Mouse (Mus musculus) stomach, postnatal 0 days (tissue): Measurements from ENCODE around the gene Eif2b4. TPM values are rescaled to one million over a fixed set of nuclear protein-coding genes. Genes with fewer than 3 reads are reported as not detected.
A peak's percentile ranks its signal among the peaks of the same experiment; 100 is the strongest.
"Not testable (repeated sequence)": the region's sequence is repeated elsewhere in the genome, so short reads cannot be mapped to it uniquely, and the experiment has no call there.

Experiments
- ATAC-seq: fragments of 200-750 bp; cut with Nextera tagmentation; 2 replicates; pipeline ENCODE4 v1.8.0; 2017; ENCODE audit not compliant: low FRiP score, low TSS enrichment
- DNase-seq: peaks from one replicate; pipeline ENCODE4 v3.0.0-alpha.2; 2016; ENCODE audit warnings: low spot score
- H3K27ac ChIP-seq: fragments of 300-500 bp; sonication (generic); replicated peaks from 2 replicates; pipeline ENCODE4 v1.5.1; 2014; ENCODE audit warnings: mild to moderate bottlenecking, control low read depth
- H3K27me3 ChIP-seq: fragments of 300-500 bp; sonication (generic); 2 replicates; pipeline ENCODE4 v1.6.1; 2014; ENCODE audit warnings: low read length; ENCODE audit not compliant: control insufficient read depth, insufficient read depth
- H3K36me3 ChIP-seq: fragments of 300-500 bp; sonication (generic); 2 replicates; pipeline ENCODE4 v1.6.1; 2014; ENCODE audit warnings: low read length, mixed read lengths; ENCODE audit not compliant: control insufficient read depth, insufficient read depth
- H3K4me1 ChIP-seq: fragments of 300-500 bp; sonication (generic); replicated peaks from 2 replicates; pipeline ENCODE4 v1.6.1; 2014; ENCODE audit warnings: antibody characterized with exemption; ENCODE audit not compliant: control insufficient read depth, insufficient read depth
- H3K4me2 ChIP-seq: fragments of 300-500 bp; sonication (generic); replicated peaks from 2 replicates; pipeline ENCODE4 v1.6.1; 2014; ENCODE audit warnings: low read depth, mild to moderate bottlenecking, control low read depth, moderate library complexity
- H3K4me3 ChIP-seq: fragments of 300-500 bp; sonication (generic); 2 replicates; pipeline ENCODE4 v1.5.1; 2014; ENCODE audit warnings: low read depth, low read length, control low read depth
- H3K9ac ChIP-seq: fragments of 300-500 bp; sonication (generic); 2 replicates; pipeline ENCODE4 v1.6.1; 2014; ENCODE audit warnings: mild to moderate bottlenecking, low read length, control low read depth, mixed read lengths
- H3K9me3 ChIP-seq: fragments of 300-500 bp; sonication (generic); 2 replicates; pipeline ENCODE4 v1.6.1; 2016; ENCODE audit warnings: low read length; ENCODE audit not compliant: control insufficient read depth
- CTCF ChIP-seq: IDR thresholded peaks from 2 replicates; pipeline ENCODE4 v1.5.1; 2016; ENCODE audit warnings: antibody characterized with exemption, low read depth, mild to moderate bottlenecking, moderate library complexity
- EP300 ChIP-seq: optimal IDR thresholded peaks from 2 replicates; pipeline ENCODE3; 2016; ENCODE audit warnings: antibody characterized with exemption
- WGBS: fragments of 180-500 bp; shearing (Covaris S2); extraction: QIAGEN DNeasy Blood & Tissue Kit; methylation state at CpG from one replicate; pipeline ENCODE4 v1.1.7; 2014; 5-methylcytosine and 5-hydroxymethylcytosine counted together
- polyA plus RNA-seq: library from polyadenylated mRNA; unstranded; fragments of >200 nt; fragmentation: Nextera tagmentation; extraction: Ambion mirVana; gene quantifications from 2 replicates; pipeline ENCODE4 v1.2.1, GENCODE M21; 2015

Eif2b4 gene
- polyA plus RNA-seq, 1 experiment from 2014 or later = 44.2 TPM

GRCm38 (mm10) chr5:31219070-31219469 is 25.8 kb upstream of the Eif2b4 start:
- WGBS = 2% methylated on average over 2 of the region's 2 CpGs
- Histone ChIP-seq H3K9ac (no peak overlapping the region), H3K27ac (no peak overlapping the region)

GRCm38 (mm10) chr5:31218294-31218693 is 25.1 kb upstream of the Eif2b4 start:
- DNase-seq = no peak
- no peaks in the 10 kb centered on the region for H3K27me3 ChIP-seq
- H3K36me3 ChIP-seq = no peaks in the 10 kb centered on the region
- no peak for ATAC-seq
- TF ChIP-seq CTCF = no peak
- no peak for TF ChIP-seq EP300
- no peak overlapping the region for H3K27ac ChIP-seq
- H3K4me3 ChIP-seq = no peak overlapping the region
- no peak overlapping the region for H3K9ac ChIP-seq
- WGBS = 55% methylated on average over 7 of the region's 7 CpGs
- no peak overlapping the region for H3K4me2 ChIP-seq
- H3K9me3 ChIP-seq = no peaks in the 10 kb centered on the region
- 0 out of 2 replicates have a peak, but pooled peaks cover 2% of the 10 kb centered on the region for H3K4me1 ChIP-seq

More at GRCm38 (mm10) chr5:31219070-31219469, 25.8 kb upstream of the Eif2b4 start:
- Histone ChIP-seq H3K4me1 (0 out of 2 replicates have a peak, but pooled peaks cover 2% of the 10 kb centered on the region), H3K27me3 (no peaks in the 10 kb centered on the region), H3K4me3 (peak overlapping the region; percentile 92), H3K9me3 (no peaks in the 10 kb centered on the region), H3K36me3 (no peaks in the 10 kb centered on the region), H3K4me2 (peak overlapping the region; percentile 93)
- ATAC-seq (no peak), DNase-seq (no peak)
- no peak for TF ChIP-seq EP300
- peak; percentile 58 for TF ChIP-seq CTCF

- H3K9ac ChIP-seq, H3K4me2 ChIP-seq, DNase-seq, H3K27me3 ChIP-seq, H3K27ac ChIP-seq, H3K4me3 ChIP-seq, ATAC-seq, H3K9me3 ChIP-seq, H3K36me3 ChIP-seq, H3K4me1 ChIP-seq: not testable (repeated sequence)
- 0 out of 2 replicates have a peak, but pooled peaks have one; percentile 24 for TF ChIP-seq CTCF
- 87% methylated on average over 6 of the region's 6 CpGs for WGBS
Observed at GRCm38 (mm10) chr5:31216554-31216953, 23.3 kb upstream of the Eif2b4 start.

- Histone ChIP-seq H3K27me3 (no peaks in the 10 kb centered on the region), H3K4me2 (no peak overlapping the region), H3K4me1 (no peaks in the 10 kb centered on the region), H3K9ac (no peak overlapping the region), H3K27ac (no peak overlapping the region), H3K4me3 (no peak overlapping the region), H3K36me3 (peaks cover 15% of the 10 kb centered on the region), H3K9me3 (peaks cover 5% of the 10 kb centered on the region)
- TF ChIP-seq CTCF (no peak), EP300 (no peak)
- 94% methylated on average over 6 of the region's 6 CpGs for WGBS
- DNase-seq = no peak
- ATAC-seq = no peak
Observed at GRCm38 (mm10) chr5:31204421-31204820, 11.2 kb upstream of the Eif2b4 start.

GRCm38 (mm10) chr5:31203866-31204265 is 10.6 kb upstream of the Eif2b4 start:
- Histone ChIP-seq H3K27me3 (no peaks in the 10 kb centered on the region), H3K36me3 (peaks cover 21% of the 10 kb centered on the region), H3K4me2 (no peak overlapping the region), H3K4me1 (no peaks in the 10 kb centered on the region), H3K27ac (no peak overlapping the region), H3K4me3 (no peak overlapping the region), H3K9ac (no peak overlapping the region), H3K9me3 (peaks cover 5% of the 10 kb centered on the region)
- TF ChIP-seq EP300 = no peak
- no peak for TF ChIP-seq CTCF
- ATAC-seq (no peak), DNase-seq (no peak)
- WGBS = 90% methylated on average over 2 of the region's 2 CpGs

GRCm38 (mm10) chr5:31202933-31203332 is 9.7 kb upstream of the Eif2b4 start:
- H3K9me3 ChIP-seq = peaks cover 5% of the 10 kb centered on the region
- peak overlapping the region; percentile 76 for H3K4me3 ChIP-seq
- WGBS = 89% methylated on average over 7 of the region's 7 CpGs
- H3K36me3 ChIP-seq = peaks cover 28% of the 10 kb centered on the region
- DNase-seq (no peak), ATAC-seq (no peak)
- H3K4me1 ChIP-seq = no peaks in the 10 kb centered on the region
- H3K27me3 ChIP-seq = no peaks in the 10 kb centered on the region
- TF ChIP-seq EP300 = no peak
- no peak for TF ChIP-seq CTCF
- H3K9ac ChIP-seq = peak overlapping the region; percentile 72; the same call in 1 of the 2 replicates
- H3K4me2 ChIP-seq = peak overlapping the region; percentile 85
- H3K27ac ChIP-seq = peak overlapping the region; percentile 92
